Mouse (Mus musculus) E14TG2a.4 (cell line): ENCODE results near the gene Foxred2.

Source experiments
- CTCF ChIP-seq: conservative IDR thresholded peaks from 2 replicates; pipeline ENCODE4 v1.5.1; 2014; ENCODE audit warnings: low read length
- NANOG ChIP-seq: IDR thresholded peaks from 2 replicates; pipeline ENCODE4 v1.6.1; 2014; ENCODE audit warnings: borderline replicate concordance, low read length, mixed read lengths

GRCm38 (mm10) chr15:77893292-77893691 is 63.2 kb downstream of the Foxred2 start:
- TF ChIP-seq CTCF (no peak), NANOG (no peak)
